Mouse (Mus musculus): ENCODE measurements around the gene Fezf2.

Gene Fezf2

GRCm38 (mm10) chr14:12342458-12343131 lies 5.4 kb downstream of the Fezf2 start:
- no peak for DNase-seq (ENCODE audit: low read depth, low spot score)

GRCm38 (mm10) chr14:12341789-12342457 lies 6.1 kb downstream of the Fezf2 start:
- no peak for DNase-seq (ENCODE audit: low read depth, low spot score)

- DNase-seq (ENCODE audit: low read depth, low spot score): no peak
These were observed 6.8 kb downstream of the Fezf2 start for GRCm38 (mm10) chr14:12341075-12341788.

- no peak for DNase-seq (ENCODE audit: low read depth, low spot score)
These were observed 7.5 kb downstream of the Fezf2 start for GRCm38 (mm10) chr14:12340238-12341074.

GRCm38 (mm10) chr14:12338811-12339565 lies 9.0 kb downstream of the Fezf2 start:
- no peak for DNase-seq (ENCODE audit: low read depth, low spot score)

GRCm38 (mm10) chr14:12337998-12338809 lies 9.8 kb downstream of the Fezf2 start:
- no peak for DNase-seq (ENCODE audit: low read depth, low spot score)

- DNase-seq (ENCODE audit: low read depth, low spot score): no peak
These were observed 10.5 kb downstream of the Fezf2 start for GRCm38 (mm10) chr14:12337421-12337997.

GRCm38 (mm10) chr14:12334925-12335324 lies 13.1 kb downstream of the Fezf2 start:
- DNase-seq (ENCODE audit: low read depth, low spot score): no peak

- DNase-seq (ENCODE audit: low read depth, low spot score): no peak
These were observed 14.4 kb downstream of the Fezf2 start for GRCm38 (mm10) chr14:12333622-12334021.

- DNase-seq (ENCODE audit: low read depth, low spot score): no peak
These were observed 44.9 kb downstream of the Fezf2 start for GRCm38 (mm10) chr14:12303106-12303505.

GRCm38 (mm10) chr14:12300677-12301076 lies 47.3 kb downstream of the Fezf2 start:
- DNase-seq (ENCODE audit: low read depth, low spot score): no peak

- no peak for DNase-seq (ENCODE audit: low read depth, low spot score)
These were observed 47.7 kb downstream of the Fezf2 start for GRCm38 (mm10) chr14:12300275-12300674.

GRCm38 (mm10) chr14:12299654-12300053 lies 48.3 kb downstream of the Fezf2 start:
- no peak for DNase-seq (ENCODE audit: low read depth, low spot score)

GRCm38 (mm10) chr14:12299171-12299570 lies 48.8 kb downstream of the Fezf2 start:
- DNase-seq (ENCODE audit: low read depth, low spot score): no peak

- peak; percentile 90 for DNase-seq (ENCODE audit: low read depth, low spot score)
These were observed 51.6 kb downstream of the Fezf2 start for GRCm38 (mm10) chr14:12296391-12296790.

All from telencephalon, adult 2 months (tissue).